Mouse (Mus musculus) right cerebral cortex, postnatal 36 days (tissue): ENCODE results near the gene Mrc1.
"Not testable (repeated sequence)": the region's sequence is repeated elsewhere in the genome, so short reads cannot be mapped to it uniquely, and the experiment has no call there.

Source experiments
- DNase-seq, 2 experiments: peaks; one replicate each; pipeline ENCODE4 v3.0.0; 2022; ENCODE audit warnings: low spot score in 2 of 2, mixed read lengths in 1 of 2

Gene Mrc1

DNA sequence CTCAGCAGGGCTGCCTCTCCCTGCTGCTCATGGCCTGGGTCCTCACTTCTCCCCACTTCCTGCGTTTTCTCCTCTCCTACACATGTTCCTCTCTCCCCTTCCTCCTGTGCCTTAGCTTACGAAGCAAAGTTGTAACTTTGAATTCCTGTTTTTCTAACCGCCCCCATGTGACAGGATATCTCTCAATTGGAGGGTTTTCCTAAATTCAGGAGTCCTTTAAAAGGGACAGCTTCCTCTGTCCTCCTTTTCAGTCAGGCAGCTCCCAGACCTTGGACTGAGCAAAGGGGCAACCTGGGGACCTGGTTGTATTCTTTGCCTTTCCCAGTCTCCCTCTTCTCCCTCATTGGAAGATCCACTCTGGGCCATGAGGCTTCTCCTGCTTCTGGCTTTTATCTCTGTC lies at the start of gene Mrc1:
Gene Mrc1, plus strand, starts transcription at position 244 of the 400 bp plus-strand sequence.
- DNase-seq: no peak

DNA sequence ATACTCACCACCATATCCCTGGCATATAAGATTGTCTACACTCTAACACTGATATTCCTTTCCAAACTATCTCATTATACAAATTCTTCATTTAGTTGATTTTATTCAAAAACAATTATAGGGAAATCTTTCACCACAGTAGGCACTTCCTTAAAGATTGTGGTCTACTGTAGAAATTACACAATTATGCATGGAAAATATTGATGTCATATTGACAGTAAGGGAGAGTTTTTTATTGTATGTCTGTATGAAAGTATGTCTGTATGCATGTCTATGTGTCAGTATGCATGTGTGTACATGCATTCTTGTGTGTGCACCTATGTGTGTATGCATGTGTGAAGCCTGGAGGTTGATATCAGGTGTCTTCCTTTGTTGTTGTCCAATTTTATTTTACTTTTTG lies 44.8 kb upstream of the Mrc1 start:
- no peak for DNase-seq

- no peak for DNase-seq
These were observed 38.5 kb upstream of the Mrc1 start for GRCm38 (mm10) chr2:14190684-14191083.

- no peak for DNase-seq
These were observed 37.6 kb upstream of the Mrc1 start for GRCm38 (mm10) chr2:14191601-14192000.

- no peak for DNase-seq
These were observed 37.1 kb upstream of the Mrc1 start for GRCm38 (mm10) chr2:14192046-14192445.

GRCm38 (mm10) chr2:14198325-14198903 lies 30.8 kb upstream of the Mrc1 start:
- not testable (repeated sequence) for DNase-seq

GRCm38 (mm10) chr2:14199621-14200020 lies 29.6 kb upstream of the Mrc1 start:
- no peak for DNase-seq

- DNase-seq: not testable (repeated sequence)
These were observed 28.2 kb upstream of the Mrc1 start for GRCm38 (mm10) chr2:14200879-14201445.

DNA sequence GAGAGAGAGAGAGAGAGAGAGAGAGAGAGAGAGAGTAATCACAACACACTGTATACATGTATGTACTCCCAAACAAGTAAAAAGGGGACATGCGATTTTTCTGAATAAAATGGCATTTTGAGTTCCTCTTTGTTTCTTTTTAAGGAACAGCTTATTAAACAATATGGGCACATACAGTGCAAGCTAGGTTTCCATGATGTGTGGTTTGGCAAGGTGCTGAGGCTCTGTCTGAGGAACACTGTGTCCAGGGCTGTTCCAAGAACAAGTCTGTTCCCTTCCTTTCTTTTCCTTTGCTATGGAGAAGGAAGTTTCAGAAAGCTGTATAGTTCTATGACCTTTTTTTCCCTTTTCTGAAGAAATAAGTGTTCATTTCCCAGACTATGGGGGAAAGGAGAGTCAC lies 24.9 kb upstream of the Mrc1 start:
- DNase-seq: no peak

DNA sequence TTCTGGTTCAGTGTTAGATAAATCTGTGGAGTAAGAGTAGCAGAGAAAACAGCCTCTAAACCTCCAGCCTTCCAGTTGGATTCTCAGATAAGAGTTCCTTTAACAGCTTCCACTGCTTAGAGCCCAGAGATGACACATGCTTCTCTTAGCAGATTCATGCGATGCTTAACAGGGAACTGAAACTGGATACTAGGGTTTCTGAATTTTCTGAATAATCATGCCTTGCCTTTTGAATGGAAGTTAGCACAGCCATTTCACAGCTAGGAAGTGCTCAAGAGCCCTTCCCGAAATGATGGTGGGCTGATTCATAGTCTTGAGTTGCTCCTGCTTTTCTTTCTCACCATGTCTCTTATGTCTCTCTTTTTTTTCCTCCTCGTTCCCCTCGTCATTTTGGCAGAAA lies 22.4 kb upstream of the Mrc1 start:
- DNase-seq: no peak

DNA sequence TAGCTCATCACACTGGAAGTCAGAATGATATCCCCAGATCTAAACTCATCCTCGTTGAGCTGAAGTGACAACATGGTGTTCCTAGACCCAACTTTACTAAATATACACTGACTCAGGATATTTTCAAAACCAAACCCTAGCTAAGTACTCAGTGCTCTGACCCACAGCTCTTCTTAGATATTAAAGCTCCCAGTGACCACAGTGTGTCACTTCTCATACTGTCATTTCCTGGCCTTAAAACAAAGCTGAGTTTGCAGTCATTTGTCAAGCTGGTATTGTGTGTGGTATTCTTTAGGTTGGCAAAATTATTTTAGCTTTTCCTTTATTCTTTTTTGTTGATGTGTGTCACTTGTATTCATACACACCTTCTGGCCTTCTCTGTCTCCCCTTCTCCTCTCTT lies 18.5 kb upstream of the Mrc1 start:
- DNase-seq: no peak

DNA sequence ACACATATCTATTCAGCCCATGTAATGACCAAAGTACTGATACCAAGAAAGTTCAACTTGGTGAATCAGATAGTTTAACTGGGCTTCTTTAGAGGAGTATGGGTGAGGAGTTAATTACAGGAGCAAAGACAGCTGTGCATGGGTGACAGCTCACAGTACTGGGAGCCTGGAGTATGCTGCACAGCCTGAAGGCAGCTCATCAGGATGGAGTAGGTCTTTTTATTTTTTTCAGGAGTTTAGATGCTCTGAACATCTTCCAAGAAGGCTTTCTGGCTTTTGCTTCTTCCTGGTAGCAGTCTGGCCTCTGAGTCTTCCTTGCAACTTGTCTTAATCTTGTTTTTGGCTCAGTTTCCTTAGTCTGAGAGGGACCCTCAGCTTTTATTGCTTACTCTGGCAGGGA lies 17.6 kb upstream of the Mrc1 start:
- no peak for DNase-seq

DNA sequence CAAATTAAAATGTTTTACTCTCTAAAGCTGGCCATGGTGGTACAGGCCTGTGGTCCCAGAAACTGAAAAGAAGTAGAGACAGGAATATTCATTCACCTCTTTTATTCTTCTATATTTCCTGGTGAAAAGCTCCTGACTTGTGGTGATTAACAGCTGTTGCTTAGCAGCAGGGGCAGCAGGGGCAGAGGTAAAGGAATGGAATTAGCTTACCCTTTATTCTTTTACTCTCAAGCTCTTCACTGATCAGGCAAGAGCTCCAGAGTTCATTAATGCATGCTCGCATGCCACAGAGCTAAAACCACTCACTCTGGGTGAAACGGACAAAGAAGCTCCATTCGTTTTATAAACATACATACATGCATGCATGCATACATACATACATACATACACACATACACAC lies 14.4 kb upstream of the Mrc1 start:
- DNase-seq: no peak

DNA sequence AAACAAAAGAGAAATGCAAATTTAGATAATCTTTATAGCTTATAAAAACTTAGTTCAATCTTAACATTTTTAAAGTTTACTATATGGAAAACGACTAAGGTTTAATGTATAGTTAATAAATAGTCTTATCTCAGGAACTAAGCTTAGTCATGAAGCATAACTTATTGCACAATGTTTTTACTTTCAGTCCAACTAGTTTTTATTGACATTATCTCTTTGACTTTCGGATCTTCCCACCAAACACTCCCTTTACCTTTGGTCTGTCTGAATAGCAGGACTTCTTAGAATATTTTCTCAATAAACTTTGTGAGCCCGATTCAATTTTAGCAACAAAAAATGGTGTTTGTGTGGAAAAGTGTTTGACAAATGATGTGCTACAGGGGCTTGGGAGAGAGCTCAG lies 12.5 kb upstream of the Mrc1 start:
- no peak for DNase-seq

DNA sequence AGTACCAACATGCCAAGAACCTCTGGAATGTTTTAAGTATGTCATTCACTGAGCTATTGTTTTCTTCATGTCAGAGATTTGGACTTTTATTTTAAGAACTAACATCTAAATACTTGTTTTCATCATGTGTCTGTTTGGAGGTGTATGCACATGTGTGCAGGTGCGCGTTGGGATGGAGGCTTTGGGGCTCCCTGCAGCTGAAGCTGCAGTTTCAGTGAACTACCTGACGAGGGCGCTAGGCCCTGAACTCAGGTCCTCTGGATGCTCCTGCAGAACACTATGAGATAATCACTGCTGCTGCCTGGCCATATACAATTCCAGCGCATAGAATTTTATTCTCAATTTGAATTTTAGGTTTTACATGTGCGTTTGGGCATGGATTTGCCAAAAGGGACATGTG lies 11.1 kb upstream of the Mrc1 start:
- DNase-seq: no peak

DNA sequence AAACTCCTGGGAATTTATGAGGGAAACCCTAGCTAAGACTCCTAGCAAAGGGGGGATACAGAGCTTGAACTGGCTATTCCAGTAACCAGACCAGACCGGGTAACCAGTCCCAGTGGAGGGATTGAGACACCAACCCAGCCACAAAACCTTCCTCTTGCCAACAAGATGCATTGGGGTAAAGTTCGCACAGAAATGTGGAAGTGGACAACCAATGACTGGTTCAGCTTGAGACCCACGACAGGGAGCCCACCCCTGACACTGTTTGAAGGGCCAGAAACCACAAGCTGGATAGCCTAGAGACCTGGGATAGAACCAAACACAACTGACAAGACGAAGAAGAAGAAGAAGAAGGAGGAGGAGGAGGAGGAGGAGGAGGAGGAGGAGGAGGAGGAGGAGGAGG lies 4.8 kb upstream of the Mrc1 start:
- no peak for DNase-seq

- DNase-seq: no peak
These were observed 697 bp upstream of the Mrc1 start for GRCm38 (mm10) chr2:14228495-14228894.

GRCm38 (mm10) chr2:14229979-14230378 lies 787 bp downstream of the Mrc1 start:
- no peak for DNase-seq

DNA sequence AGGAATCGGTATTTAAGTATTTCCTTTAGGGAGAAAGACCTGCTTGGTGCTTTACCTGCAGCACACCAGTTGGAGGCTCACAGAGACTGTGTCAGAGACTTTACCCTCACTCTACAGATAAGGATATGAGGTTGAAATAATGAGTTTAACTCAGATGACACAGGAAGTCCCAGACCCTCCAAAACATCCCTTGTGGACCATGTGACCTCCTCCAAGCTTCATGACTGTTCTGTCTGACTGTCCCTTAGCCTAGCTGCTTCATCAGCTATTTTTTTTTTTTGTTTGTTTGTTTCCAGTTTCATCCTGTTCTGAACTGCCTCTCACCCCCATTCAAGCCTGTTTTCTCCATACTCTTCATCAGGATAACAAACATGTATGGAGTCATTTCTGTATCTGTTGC lies 3.7 kb downstream of the Mrc1 start:
- DNase-seq: no peak

GRCm38 (mm10) chr2:14233983-14234382 lies 4.8 kb downstream of the Mrc1 start:
- no peak for DNase-seq

GRCm38 (mm10) chr2:14235319-14235718 lies 6.1 kb downstream of the Mrc1 start:
- DNase-seq: no peak

DNA sequence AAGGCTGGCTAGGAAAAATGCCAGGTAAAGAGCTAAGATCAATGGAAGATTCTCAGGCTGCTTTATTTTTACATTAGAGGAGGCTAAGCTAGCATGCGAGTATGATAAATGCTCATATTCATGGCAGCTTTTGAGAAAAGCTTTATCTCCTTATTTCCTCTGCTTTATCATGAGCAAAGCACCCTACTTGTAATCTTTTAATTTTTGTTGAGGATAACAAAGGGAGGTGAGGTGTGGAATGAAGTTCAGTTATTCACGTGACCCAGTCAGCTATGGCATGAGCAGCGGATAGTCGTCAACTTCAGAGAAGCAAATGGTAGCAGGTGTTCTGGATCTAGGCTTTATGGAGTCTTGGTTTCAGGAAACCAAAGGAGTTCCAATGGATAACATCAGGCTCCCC lies 7.7 kb downstream of the Mrc1 start:
- no peak for DNase-seq

GRCm38 (mm10) chr2:14237723-14238122 lies 8.5 kb downstream of the Mrc1 start:
- DNase-seq: no peak

GRCm38 (mm10) chr2:14239151-14239550 lies 10.0 kb downstream of the Mrc1 start:
- DNase-seq: no peak
